Comparison of ENCODE assay signal across 9 mouse cellular contexts in genomic region chr13:92675897-92676584, GRCm38 (mm10).
DNase-seq lines count a peak whose midpoint lies in the region; ATAC-seq and TF ChIP-seq lines count a peak whose summit lies in the region.
"Had no signal": no experiment of that assay in that cellular context is flagged by ENCODE, and none has a peak within 500 bp of the region (broad histone marks: within the 10 kb centered on the region; RNA-seq: fewer than 3 reads in every experiment).

No protein-coding gene starts in this region.

- WGBS in kidney, embryonic 16.5 days: 40% methylated on average over 11 of the region's 11 CpGs
- 56% methylated on average over 11 of the region's 11 CpGs for WGBS in kidney, adult 2 months
- WGBS in intestine, embryonic 16.5 days: 71% methylated on average over 11 of the region's 11 CpGs

- H3K4me1 ChIP-seq in kidney, embryonic 16.5 days (ENCODE audit: insufficient read depth, low read length): peaks cover 32% of the 10 kb centered on the region
- peaks cover 6% of the 10 kb centered on the region; the same call in 1 of the 2 replicates for H3K4me1 ChIP-seq in kidney, adult 2 months (ENCODE audit: control insufficient read depth, insufficient read depth, low read length)
- H3K4me1 ChIP-seq in intestine, embryonic 16.5 days (ENCODE audit: control insufficient read depth, insufficient read depth, low read length): peaks cover 34% of the 10 kb centered on the region

- TF ChIP-seq POLR2A in kidney, adult 2 months (IDR thresholded peaks at IDR 0.05; ENCODE audit: low read depth, low read length): no peak

- ATAC-seq in kidney, embryonic 16.5 days (ENCODE audit: low FRiP score, low TSS enrichment): peak; percentile 73
- ATAC-seq in intestine, embryonic 16.5 days: no peak; the same call in 1 of the 2 replicates

- intact Hi-C loops in left cerebral cortex, adult 2 months (cut with DNase I): no loop called here

- H3K4me2 ChIP-seq in kidney, embryonic 16.5 days (replicated peaks; ENCODE audit: low read depth, low read length): no peak overlapping the region
- no peak overlapping the region for H3K4me2 ChIP-seq in intestine, embryonic 16.5 days (ENCODE audit: low read depth, low read length)
- H3K4me2 ChIP-seq: embryonic facial prominence, embryonic 12.5 days had no signal

- H3K27ac ChIP-seq in kidney, embryonic 16.5 days (ENCODE audit: low read length): no peak overlapping the region
- no peak overlapping the region for H3K27ac ChIP-seq in kidney, adult 2 months (ENCODE audit: insufficient read depth, low read depth, low read length)
- no peak overlapping the region for H3K27ac ChIP-seq in intestine, embryonic 16.5 days (ENCODE audit: low read length)
- no peak overlapping the region for H3K27ac ChIP-seq in left cerebral cortex, adult 2 months

- no peak overlapping the region for H3K9ac ChIP-seq in kidney, embryonic 16.5 days (replicated peaks; ENCODE audit: low read length)
- H3K9ac ChIP-seq in intestine, embryonic 16.5 days (ENCODE audit: low read depth, low read length): no peak overlapping the region
- H3K9ac ChIP-seq: embryonic facial prominence, embryonic 12.5 days had no signal

- H3K36me3 ChIP-seq in kidney, embryonic 16.5 days (ENCODE audit: insufficient read depth, low read length): no peaks in the 10 kb centered on the region
- no peaks in the 10 kb centered on the region for H3K36me3 ChIP-seq in kidney, adult 2 months (ENCODE audit: control insufficient read depth, insufficient read depth, low read length)
- no peaks in the 10 kb centered on the region for H3K36me3 ChIP-seq in intestine, embryonic 16.5 days (ENCODE audit: control insufficient read depth, insufficient read depth, low read length)
- H3K36me3 ChIP-seq: embryonic facial prominence, embryonic 12.5 days had no signal

- no peak for TF ChIP-seq CTCF in kidney, adult 2 months (conservative IDR thresholded peaks at IDR 0.05; ENCODE audit: insufficient read depth, insufficient read length, low read depth, low read length)
- no peak for TF ChIP-seq CTCF in left cerebral cortex, adult 2 months (IDR thresholded peaks at IDR 0.05)

- no peaks in the 10 kb centered on the region for H3K27me3 ChIP-seq in kidney, embryonic 16.5 days (ENCODE audit: insufficient read depth, low read length)
- H3K27me3 ChIP-seq in kidney, adult 2 months (replicated peaks; ENCODE audit: control insufficient read depth, insufficient read depth, low read length): no peaks in the 10 kb centered on the region
- H3K27me3 ChIP-seq in intestine, embryonic 16.5 days (replicated peaks; ENCODE audit: control insufficient read depth, insufficient read depth, low read length): no peaks in the 10 kb centered on the region
- H3K27me3 ChIP-seq: embryonic facial prominence, embryonic 12.5 days had no signal

- H3K9me3 ChIP-seq in kidney, embryonic 16.5 days (ENCODE audit: low read length): no peaks in the 10 kb centered on the region
- no peaks in the 10 kb centered on the region for H3K9me3 ChIP-seq in intestine, embryonic 16.5 days (ENCODE audit: control insufficient read depth, low read length)
- H3K9me3 ChIP-seq: embryonic facial prominence, embryonic 12.5 days had no signal

- no peak for DNase-seq in kidney, adult 2 months
- peak; percentile 42 for DNase-seq in adrenal gland, adult 8-10 months
- peak; percentile 58 for DNase-seq in gastrocnemius, postnatal 25 days
- DNase-seq in kidney, postnatal 36 days: peak; percentile 6 to 8
- no peak for DNase-seq in spleen, postnatal 36 days (ENCODE audit: low spot score in 2 of 2)
- no peak for DNase-seq in left cerebral cortex, adult 2 months (ENCODE audit: extremely low spot score in 1 of 2, low spot score in 2 of 2)

- no peak overlapping the region for H3K4me3 ChIP-seq in kidney, embryonic 16.5 days (ENCODE audit: low read length)
- H3K4me3 ChIP-seq in kidney, adult 2 months (ENCODE audit: insufficient read depth, low read depth, low read length): no peak overlapping the region
- H3K4me3 ChIP-seq in intestine, embryonic 16.5 days (ENCODE audit: low read length): no peak overlapping the region
- H3K4me3 ChIP-seq in left cerebral cortex, adult 2 months: no peak overlapping the region
- H3K4me3 ChIP-seq: embryonic facial prominence, embryonic 12.5 days had no signal

Comparison
In these comparisons a context has a peak if more than half of its experiments do, and no peak if none do; other contexts are left out.
1. DNase-seq: peak in adrenal gland, adult 8-10 months (single experiment), gastrocnemius, postnatal 25 days (single experiment) and kidney, postnatal 36 days (2 of 2); none in kidney, adult 2 months (single experiment), spleen, postnatal 36 days (0 of 2) and left cerebral cortex, adult 2 months (0 of 2).